Mouse (Mus musculus) gonadal fat pad, adult 2 months (tissue): ENCODE data around the gene C1ql4. TPM values are rescaled to one million over a fixed set of nuclear protein-coding genes. Genes with fewer than 3 reads are reported as not detected.
"Not testable (repeated sequence)": the region's sequence is repeated elsewhere in the genome, so short reads cannot be mapped to it uniquely, and the experiment has no call there.

Experiments
- DNase-seq: peaks from one replicate; pipeline ENCODE4 v3.0.0-alpha.2; 2012; ENCODE audit warnings: low read depth
- polyA plus RNA-seq: library from polyadenylated mRNA; depleted of rRNA; stranded (reverse); fragments of >200 nt; gene quantifications from 2 replicates; pipeline ENCODE4 v1.2.3, GENCODE M21; 2012

C1ql4 gene
- polyA plus RNA-seq, 1 experiment = 2.1 TPM

DNA sequence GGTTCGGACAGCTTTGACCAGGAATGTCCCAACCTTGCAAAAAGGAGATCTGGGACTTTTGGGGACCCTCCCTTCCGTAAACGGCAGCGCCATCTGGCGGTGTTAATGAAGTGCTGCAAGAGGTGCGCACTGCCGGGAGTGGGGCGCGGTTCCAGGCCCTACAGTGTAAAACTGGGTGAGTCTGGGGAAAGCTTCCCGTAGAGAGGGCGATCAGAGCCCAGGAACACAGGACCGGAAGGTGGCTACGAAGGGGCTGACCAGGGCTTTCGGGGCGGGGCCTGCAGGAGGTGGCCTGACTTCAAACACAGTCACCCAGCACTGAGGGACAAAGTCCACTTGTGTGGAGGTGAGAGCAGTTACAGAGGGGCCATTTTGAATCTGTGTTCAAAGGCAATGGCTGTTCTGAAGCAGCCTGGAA lies 11.5 kb upstream of the C1ql4 start:
- no peak for DNase-seq

DNA sequence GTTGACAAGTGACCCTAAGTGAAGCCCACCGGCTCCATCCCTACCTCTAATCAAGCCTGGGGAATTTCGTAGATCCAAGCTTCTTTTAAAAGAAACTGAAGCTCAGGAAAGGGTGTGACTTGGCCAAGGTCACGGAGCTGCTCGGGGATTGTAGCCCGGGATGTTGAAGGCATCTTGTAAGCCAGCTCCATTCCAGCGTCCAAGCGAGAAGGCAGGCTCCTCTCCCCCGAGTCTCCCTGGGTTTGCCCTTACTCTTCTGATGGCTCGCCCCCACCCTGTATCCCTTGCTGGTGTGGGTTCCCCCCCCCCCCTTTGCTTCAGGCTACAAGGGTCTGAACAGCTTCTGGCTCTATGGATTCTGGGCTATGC lies 10.9 kb upstream of the C1ql4 start:
- DNase-seq = no peak

DNA sequence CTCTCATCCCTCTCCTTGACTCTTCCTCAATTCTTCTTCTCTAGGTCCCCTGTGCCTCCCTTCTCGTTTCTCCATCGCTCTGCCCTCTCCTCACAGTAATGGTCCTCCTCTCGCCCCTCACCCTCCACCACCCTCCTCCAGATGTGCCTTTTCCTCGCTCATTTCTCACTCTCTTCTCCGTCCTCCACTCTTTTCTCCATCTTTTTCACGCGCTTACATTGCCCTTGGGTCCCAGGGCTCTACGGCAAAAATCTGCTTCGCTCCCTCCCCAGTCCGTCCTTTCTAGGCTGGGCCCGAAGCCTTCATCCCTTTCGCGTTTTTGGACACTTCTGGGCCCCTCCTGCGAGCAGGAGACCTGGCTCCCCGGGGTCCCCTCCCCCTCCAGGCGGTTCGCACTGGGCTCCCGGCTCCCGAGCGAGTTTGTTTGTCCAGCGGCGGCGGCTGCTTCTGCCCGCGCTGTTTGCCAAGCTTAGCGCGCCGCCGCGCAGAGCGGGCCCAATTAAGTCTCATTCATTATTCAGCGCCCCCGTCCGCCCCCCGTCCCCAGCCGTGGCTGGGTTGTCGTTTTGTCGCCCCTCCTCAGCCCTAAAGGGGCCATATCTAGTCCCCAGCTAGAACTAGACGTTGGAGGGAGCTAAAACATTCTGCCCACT lies 10.3 kb upstream of the C1ql4 start:
- DNase-seq = no peak

DNA sequence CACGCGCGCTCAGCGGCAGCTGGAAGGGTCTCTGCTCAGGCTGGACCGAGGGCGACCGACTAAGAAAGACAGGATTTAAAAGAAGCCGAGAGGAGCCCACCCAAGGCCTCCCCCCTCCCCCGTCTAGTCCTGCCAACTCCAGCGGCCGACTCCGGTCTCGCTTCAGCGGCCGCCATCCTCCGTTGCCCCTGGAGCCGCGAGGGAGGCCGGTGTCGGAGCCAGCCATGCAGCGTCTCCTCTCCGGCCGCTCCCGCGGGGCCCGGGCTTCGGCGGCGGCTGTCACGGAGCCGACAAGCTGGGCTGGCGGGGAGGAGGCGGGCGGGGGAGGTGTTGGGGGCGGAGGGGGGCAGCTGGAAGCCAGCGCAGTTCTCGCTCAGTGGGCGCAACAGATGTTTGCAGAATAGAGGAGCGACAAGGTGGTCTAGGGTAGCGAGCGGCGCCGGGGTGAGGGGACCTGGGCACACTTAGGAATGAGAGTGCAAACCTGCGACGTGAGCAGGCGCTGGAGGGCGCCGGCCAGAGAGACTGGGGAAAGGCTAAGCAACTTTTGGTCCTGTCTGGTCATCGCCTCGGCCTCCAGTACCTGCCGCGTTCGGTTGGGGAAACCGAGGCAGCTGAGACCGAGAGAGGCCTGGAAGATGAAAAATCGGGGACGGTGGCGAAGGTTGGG lies 9.3 kb upstream of the C1ql4 start:
- DNase-seq = no peak

DNA sequence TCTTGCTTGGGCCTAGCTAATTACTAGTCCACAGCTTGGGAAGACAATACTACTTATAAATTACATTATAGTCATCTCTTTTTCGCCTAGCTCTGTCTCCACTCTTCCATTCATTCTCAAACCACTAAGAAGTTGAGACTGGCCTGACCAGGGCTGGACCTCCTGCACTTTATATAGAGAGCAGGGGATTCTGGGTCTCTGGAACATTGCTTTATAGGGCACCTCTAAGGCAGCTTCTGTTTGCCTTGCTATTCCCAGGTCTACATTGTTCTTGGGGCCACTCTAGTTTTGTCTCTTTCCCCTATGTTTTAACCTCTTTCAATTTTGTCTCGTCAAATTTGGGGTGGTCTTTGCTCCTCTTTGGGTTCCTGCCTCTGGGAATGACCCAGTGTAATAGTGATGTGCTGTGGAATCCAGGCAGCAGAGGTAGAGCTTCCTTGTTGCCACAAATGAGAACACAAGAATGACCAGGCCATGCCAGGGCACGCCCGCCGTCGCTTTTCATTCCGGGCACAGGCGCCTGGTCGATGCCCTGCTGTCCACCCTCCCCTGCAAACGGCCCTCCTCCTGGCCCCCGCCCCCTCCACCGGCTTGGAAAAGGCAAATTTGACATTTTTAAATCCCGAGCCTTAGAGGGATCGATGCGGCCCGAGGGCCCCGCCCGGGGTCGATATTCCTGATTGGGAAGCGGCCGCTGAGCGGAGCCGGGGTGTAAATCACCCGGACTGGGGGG lies 8.6 kb upstream of the C1ql4 start:
- DNase-seq = no peak

DNA sequence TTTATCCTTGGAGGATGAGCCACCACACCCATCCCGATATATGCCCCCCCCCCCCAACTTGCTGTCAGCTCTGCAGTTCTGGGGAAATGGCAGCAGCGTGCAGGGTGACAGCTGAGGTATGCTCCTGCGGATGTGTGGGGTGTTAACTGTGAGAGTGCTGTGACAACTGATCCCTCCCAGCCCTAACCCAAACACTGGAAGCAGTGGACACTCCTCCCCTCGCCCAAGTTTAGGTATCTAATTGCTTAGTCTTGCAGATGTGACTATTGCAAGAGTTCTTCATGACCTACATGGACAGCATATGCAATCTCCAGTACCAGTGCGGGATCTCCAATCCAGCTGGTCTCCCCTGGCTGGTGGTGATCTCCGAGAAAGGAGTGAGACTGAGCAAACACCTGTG lies 7.7 kb upstream of the C1ql4 start:
- no peak for DNase-seq

DNA sequence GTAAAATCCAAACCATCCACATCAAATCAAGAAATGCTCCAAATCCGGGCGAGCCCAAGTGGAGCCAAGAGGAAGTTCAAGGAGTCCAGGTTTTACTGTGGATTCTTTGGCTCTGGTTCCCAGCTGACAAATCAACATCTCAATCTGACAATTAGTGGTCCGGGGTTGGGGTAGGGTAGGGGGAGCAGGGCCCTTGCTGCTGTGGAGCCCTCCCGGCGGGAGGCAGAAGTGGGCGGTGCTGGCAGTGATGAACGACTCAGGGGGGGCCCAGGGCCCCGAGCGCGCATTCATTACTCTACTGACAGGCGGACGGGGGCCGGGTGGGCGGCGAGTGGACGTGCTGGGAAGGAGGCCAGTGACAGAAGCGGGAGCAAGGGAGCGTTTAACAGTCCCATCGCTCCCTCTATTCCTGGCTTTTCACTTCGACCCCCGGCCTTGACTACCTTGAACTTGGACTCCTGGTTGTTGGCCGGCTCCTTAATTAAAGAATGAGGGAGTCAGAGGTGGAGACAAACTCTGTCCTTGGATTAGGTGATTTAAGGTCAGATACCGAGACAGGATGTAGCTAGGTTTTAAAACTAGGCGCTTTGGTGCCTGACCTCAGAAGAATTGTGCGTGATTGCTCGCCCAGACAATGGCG lies 7.1 kb upstream of the C1ql4 start:
- no peak for DNase-seq

DNA sequence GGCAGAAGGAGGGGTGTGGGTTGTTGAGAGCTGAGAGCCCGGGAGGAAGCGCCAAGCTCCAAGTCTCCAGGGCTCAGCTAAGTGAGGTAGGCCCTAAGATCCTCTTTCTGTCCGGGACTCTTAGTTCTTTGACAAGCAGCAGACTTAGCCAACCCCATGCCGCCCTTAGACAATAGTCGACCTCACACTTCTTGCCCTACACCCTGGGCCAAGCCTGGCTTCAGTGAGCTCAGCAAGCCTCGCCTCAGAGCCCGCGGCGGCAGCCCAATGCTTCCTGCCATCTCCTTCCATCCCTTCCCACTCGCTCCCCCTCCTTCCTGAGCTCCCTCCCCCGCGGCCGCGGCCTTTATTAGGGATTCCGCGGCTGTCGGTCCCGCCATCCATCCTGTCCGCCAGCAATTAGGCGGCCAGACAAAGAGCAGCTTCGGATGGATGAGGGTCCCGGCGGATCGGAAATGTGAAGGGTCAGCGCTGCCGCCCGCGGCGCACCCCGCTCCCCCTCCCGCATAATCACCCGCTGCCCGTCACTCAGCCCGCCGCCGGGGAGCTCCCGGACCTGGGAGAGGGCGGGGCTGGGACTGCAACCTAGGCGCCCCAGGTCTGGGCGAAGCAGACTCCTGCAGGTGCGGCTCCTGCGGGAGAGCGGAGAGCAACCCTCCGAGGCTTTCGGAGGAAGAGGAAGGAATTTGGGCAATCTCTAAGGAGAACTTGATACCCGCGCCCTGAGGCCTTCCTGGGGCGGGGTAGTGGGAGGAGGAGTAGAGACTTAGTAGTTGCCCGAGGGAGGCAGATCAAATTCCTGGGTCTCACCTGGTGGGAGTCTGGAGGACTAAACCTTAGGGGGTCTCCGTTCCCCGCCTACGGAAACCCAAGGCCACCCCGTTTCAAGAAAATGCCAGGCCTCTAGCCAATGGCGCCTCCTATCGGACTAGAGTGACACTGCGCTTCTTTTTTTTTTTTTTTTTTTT lies 6.0 kb upstream of the C1ql4 start:
- DNase-seq = no peak

DNA sequence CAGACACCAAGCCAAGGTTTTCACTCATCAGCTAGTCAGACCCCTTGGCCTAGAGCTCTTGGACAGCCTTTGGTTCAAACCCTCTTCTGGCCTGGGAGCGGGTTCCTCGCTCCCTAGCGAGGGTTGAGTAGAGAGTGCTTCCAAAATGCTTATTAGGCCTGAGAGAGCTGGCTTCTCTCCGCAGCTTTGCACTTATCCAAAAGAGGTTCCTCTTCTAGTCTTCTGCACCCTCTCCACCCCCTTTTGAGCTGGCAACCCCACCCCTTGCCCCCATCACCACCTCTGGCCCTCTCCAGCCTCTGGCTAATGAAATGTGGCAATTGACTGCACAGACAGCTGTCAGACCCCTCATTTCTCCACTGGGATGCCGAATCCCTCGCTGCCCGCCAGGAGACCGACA lies 5.3 kb upstream of the C1ql4 start, which contains the start of gene Dnajc22:
Gene Dnajc22 (plus strand): TSS at position 301 of the 400 bp plus-strand sequence.
- no peak for DNase-seq

DNA sequence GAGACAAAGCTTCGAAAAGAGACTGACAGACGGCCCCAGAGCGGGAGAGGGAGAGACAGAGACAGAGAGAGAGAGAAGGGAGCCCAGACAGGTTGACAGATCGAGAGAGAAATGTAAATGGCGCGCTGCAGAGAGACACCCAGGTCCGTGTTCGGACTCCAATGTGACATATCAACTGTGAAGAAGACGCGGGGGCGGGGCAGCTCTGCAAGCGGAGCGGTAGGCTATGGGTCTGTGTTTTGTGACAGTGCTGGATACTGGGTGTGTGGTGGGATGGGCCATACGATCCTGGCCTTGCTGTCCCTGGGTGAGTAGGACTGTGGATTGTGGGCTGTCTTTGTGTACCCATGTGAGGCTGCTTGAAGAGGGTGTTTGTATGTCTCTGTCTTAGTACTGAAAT lies 1.5 kb upstream of the C1ql4 start:
- no peak for DNase-seq

DNA sequence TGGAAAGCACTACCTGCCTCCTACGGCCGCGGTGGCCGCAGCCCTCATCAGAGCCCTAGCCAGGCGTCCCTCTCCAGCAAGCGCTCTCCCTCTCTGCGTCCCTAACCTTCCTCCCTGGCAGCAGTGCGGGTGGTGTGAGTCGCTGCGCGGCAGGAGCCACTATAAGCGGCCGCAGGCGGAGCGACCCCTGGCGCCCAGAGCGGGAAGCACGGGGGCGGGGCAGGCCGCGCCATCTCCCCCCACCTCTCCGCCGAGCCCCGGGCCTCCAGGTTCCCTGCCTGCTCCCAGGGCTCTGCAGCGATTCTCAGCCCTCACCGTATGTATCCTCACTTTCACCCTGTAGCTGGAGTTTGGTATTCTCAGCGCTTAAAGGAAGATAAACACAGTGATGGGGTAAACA lies 675 bp upstream of the C1ql4 start:
- no peak for DNase-seq

DNA sequence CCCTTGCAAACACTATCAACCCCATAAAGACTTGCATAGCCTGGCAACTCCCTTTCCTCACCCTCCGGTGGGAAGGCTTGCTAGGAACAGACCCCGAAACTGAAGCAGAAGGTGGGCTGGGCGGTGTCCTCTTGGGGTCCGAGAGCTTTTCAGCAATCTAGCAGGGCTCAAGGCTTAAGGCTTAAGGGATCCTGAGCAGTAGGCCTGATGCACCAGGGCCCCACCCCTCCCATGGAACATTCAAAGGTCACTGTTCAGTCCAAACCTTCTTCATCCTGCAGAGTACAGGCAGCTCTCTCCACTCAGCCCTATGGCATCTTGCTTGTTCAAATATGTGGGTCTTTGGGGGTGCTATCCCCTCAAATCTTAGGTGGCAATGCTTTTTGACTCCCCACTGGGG lies 1.6 kb downstream of the C1ql4 start:
- no peak for DNase-seq

DNA sequence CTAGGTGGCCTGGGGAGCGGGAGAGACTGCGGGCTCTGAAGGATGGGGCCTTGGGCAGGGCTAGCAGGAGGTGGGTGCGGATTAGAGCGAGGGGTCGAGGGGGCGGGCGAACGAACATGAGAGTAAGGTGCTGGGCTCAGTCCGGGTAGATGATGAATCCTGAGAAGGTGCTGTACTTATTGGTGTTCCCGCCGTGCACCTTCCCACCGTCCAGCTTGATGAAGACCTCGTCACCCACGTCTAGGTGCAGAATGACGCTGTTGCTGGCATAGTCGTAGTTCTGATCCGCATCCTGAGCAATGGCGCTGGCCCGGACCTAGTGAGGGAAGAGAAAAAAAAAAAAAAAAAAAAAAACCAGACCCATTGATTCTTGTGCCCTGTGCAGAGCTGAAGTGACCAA lies 3.0 kb downstream of the C1ql4 start:
- DNase-seq = no peak

DNA sequence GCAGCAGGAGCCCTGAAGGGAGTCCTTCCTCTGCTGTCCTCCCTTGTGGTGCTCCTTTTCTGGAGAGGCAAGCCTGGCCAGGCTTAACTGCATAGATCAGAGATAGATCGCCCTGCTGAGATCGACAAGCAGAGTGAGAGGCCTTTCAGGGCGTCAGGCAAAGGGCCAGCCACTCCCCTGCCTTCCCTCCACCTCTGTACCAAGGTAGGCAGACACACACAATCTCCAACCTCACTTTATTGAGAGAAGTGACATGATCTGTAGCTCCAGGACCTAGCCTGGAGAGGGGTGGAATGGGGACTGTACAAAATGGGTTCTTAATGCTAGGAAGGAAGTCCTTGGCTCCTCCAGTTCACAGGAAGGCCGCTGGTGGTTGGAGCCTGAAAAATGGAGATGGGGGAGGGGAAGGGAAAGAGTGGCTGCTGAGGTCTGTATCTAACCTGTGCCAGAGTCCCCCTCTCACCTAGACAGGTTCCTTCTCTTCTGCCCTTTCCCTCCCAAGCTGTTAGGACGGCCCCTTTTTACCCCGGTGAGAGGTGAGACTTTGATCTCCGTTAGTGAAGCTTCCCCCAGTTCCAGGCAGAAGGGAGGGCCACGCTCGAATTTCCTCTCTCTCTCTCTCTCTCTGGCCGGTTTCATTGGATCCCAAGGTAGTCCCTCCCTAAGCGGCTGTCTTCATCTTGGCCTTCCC lies 3.6 kb downstream of the C1ql4 start:
- no peak for DNase-seq

DNA sequence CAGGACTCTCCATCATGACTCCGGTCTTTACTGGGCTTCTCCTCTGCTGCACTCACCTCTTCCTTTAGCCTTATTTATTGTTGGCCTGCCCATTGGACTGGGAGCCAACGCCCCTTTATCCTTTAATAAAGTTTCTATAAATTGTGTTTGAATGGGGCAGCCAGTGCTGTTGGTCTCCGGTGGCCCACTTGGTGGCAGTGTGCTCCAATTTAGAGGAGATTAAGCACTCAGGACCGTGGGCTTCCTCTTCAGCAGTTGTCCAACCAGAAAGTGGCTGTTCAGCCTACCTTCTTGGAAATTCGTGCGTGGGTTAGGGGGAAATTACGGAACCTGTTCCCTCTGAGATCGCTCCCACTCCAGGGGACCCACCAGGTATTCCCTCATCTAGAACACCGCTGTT lies 4.4 kb downstream of the C1ql4 start:
- DNase-seq = no peak

DNA sequence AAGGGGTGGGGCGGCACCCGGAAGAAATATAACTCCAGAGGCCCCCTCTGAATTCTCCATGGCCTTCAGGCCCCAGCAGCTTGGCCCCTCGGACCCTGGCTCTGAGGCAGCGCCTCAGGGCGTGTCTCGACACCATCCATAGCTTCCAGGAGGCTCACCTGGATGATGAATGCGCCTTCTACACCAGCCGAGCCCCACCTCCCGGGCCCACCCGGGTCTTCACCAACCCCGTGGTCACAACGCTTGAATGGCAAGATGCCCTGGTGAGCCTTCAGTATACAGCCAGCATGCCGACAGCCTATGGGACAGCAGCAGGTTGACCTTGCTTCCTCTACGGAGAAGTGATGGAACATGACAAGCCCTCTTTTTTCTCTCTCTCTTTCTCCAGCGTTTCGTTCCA lies 4.8 kb downstream of the C1ql4 start:
- DNase-seq = no peak

DNA sequence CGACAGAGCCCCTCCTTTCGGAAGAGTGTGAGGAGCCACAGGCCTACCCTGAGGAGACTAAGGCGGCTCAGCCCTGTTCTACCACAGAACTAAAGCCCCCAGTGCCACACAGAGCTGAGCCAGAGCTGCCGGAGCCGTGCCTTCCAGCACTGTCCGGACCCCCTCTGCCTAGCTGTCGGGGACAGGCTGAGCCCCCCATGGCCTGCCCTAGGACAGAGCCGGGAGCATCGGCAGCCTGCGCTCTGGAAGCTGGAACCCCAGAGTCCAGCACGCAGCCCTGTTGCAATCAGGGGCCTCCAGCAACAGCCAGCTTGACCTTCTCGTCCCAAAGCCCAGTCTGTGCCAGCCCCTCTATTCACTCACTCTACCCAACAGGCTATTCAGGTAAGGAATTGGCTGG lies 5.3 kb downstream of the C1ql4 start:
- no peak for DNase-seq

DNA sequence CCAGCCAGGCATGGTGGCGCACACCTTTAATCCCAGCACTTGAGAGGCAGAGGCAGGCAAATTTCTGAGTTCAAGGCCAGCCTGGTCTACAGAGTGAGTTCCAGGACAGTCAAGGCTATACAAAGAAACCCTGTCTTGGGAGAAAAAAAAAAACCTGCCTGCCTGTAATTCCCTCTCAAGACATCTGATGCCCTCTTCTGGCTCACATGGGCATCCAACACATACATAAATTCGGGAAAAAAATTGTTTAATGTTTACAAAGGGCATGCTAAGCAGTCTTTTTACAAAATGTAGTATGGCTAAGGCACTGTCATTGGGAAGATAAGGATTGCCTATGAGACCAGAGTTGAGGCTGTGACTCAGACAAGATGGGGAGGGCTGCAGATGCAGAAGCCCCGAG lies 7.8 kb downstream of the C1ql4 start:
- no peak for DNase-seq

DNA sequence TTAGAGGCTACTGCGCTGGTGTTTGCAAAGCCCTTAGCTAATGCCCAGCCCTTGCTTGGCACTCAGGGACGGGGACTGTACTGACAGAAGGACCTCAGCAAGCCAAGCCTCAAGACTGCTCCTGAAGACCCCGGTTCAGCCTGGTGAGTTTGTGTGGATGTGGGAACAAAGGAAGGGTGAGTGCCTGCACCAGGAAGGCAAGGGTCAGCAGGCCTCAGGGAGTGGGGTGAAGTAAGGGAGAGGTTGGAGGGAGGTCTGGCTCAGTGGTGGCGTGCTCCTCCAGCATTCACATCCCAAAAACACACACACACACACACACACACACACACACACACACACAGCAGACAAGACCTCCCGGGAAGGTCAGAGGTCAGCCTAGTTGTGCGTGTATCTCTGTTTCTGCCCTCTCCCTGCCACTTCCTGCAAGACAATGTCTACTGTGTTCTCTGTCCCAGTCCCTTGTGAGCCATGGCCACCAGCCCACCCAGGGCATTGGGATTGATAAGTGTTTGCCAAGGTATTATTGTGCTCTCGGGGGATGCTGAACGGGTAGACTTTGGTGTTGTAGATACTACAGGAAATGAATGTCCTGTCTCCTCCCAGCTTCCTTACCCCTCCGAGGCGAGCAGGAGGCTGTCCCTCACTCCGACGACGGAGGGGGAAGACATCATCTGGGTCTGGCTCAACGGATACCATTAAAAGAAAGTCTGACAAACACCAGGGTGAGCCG lies 9.3 kb downstream of the C1ql4 start:
- no peak for DNase-seq

DNA sequence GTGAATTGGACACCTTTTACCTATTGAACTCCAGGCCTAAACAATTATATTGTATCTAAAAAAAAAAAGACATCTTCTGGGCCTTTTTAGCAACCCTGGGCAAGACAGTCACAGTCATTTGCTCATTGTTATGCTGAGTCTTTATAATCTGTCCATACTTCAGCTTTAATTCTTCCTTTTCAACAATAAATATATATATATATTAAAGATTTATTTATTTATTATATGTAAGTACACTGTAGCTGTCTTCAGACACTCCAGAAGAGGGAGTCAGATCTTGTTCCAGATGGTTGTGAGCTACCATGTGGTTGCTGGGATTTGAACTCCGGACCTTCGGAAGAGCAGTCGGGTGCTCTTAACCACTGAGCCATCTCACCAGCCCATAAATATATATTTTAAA lies 11.6 kb downstream of the C1ql4 start:
- not testable (repeated sequence) for DNase-seq
